Mouse (Mus musculus) limb, embryonic 15.5 days (tissue): ENCODE results near the gene Grhl1. TPM values are rescaled to one million over a fixed set of nuclear protein-coding genes. Genes with fewer than 3 reads are reported as not detected.
A peak's percentile ranks its signal among the peaks of the same experiment; 100 is the strongest.

ENCODE experiments used
- ATAC-seq: fragments of 200-750 bp; cut with Nextera tagmentation; 2 replicates; pipeline ENCODE4 v1.8.0; 2017; ENCODE audit warnings: low read depth, moderate TSS enrichment; ENCODE audit not compliant: insufficient number of reproducible peaks, low FRiP score, low TSS enrichment
- H3K27ac ChIP-seq: fragments of 300-500 bp; sonication (generic); 2 replicates; pipeline ENCODE4 v1.5.1; 2015; ENCODE audit warnings: moderate library complexity, mild to moderate bottlenecking, inconsistent platforms
- H3K27me3 ChIP-seq: fragments of 300-500 bp; sonication (generic); 2 replicates; pipeline ENCODE4 v1.6.1; 2015; ENCODE audit warnings: inconsistent platforms
- H3K36me3 ChIP-seq: fragments of 300-500 bp; sonication (generic); 2 replicates; pipeline ENCODE4 v1.6.1; 2015; ENCODE audit warnings: inconsistent platforms
- H3K4me1 ChIP-seq: fragments of 300-500 bp; sonication (generic); 2 replicates; pipeline ENCODE4 v1.6.1; 2015; ENCODE audit warnings: inconsistent platforms
- H3K4me2 ChIP-seq: fragments of 300-500 bp; sonication (generic); 2 replicates; pipeline ENCODE4 v1.6.1; 2015; ENCODE audit warnings: mild to moderate bottlenecking, inconsistent platforms
- H3K4me3 ChIP-seq: fragments of 300-500 bp; sonication (generic); 2 replicates; pipeline ENCODE4 v1.5.1; 2015; ENCODE audit warnings: mild to moderate bottlenecking, inconsistent platforms
- H3K9ac ChIP-seq: fragments of 300-500 bp; sonication (generic); 2 replicates; pipeline ENCODE4 v1.6.1; 2015; ENCODE audit warnings: inconsistent platforms
- H3K9me3 ChIP-seq: fragments of 300-500 bp; sonication (generic); 2 replicates; pipeline ENCODE4 v1.6.1; 2016; ENCODE audit warnings: inconsistent platforms
- WGBS: fragments of 180-500 bp; shearing (Covaris S2); methylation state at CpG from one replicate; pipeline ENCODE4 v1.1.7; 2015; 5-methylcytosine and 5-hydroxymethylcytosine counted together
- polyA plus RNA-seq: library from polyadenylated mRNA; unstranded; fragments of >200 nt; fragmentation: Nextera tagmentation; extraction: Ambion mirVana; gene quantifications from 2 replicates; pipeline ENCODE4 v1.2.1, GENCODE M21; 2015

Gene Grhl1
- polyA plus RNA-seq, 1 experiment from 2014 or later = 42.5 TPM

DNA sequence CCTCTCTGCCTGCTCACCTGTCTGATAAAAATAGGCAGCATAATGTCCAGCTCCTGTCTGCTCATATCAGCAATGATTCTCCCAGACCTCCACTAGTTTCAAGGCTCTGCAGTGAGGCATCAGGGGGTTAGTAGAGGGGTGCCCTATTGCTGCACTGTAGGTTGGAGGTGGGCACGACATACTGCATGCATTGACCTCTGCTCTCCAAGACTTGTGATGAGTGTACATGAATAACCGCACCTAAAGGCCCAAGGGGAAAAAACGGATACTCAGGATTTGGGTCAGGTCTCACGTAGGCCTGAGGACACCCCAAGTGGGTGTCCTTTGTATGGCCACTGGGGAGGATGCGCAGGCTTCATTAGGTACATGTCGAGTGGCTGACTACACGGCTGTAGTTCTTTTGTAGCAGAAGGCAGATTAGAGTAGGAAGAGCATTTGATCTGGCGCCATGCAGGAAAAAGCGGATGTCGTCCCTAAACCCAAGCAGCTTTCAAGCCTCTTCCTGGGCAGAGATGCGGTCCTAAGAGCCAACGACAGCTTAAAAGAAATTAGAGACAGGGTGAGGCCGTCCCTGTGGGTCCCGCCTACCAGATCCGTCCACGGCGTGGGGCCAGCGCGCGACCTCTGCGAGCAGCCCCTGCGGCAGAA, 78.5 kb downstream of the Grhl1 start:
- Histone ChIP-seq H3K36me3 (peaks cover 18% of the 10 kb centered on the region), H3K9ac (peak overlapping the region; percentile 40; the same call in 1 of the 2 replicates), H3K27ac (peak overlapping the region; percentile 81), H3K4me3 (peak overlapping the region; percentile 83), H3K9me3 (no peaks in the 10 kb centered on the region), H3K4me1 (peaks cover 28% of the 10 kb centered on the region), H3K27me3 (no peaks in the 10 kb centered on the region), H3K4me2 (peak overlapping the region; percentile 78)
- ATAC-seq = no peak
- 5% methylated on average over 22 of the region's 22 CpGs for WGBS

GRCm38 (mm10) chr12:24651063-24651557, 79.0 kb downstream of the Grhl1 start, which contains the start of gene Klf11:
Gene Klf11, plus strand, starts transcription at chr12:24651274.
- Histone ChIP-seq H3K4me2 (peak within 1 kb of the TSS; percentile 78), H3K9ac (peak within 1 kb of the TSS; percentile 82), H3K27ac (peak within 1 kb of the TSS; percentile 94), H3K4me1 (peaks cover 31% of the 10 kb centered on the region), H3K4me3 (peak within 1 kb of the TSS; percentile 83), H3K36me3 (peaks cover 24% of the 10 kb centered on the region), H3K27me3 (no peaks in the 10 kb centered on the region), H3K9me3 (no peaks in the 10 kb centered on the region)
- peak; percentile 95 for ATAC-seq
- under 1% methylated on average over 66 of the region's 68 CpGs for WGBS

- Histone ChIP-seq H3K9ac (peak overlapping the region; percentile 82), H3K4me1 (peaks cover 36% of the 10 kb centered on the region), H3K9me3 (no peaks in the 10 kb centered on the region), H3K27ac (peak overlapping the region; percentile 94), H3K4me2 (peak overlapping the region; percentile 78), H3K27me3 (no peaks in the 10 kb centered on the region), H3K4me3 (peak overlapping the region; percentile 83), H3K36me3 (peaks cover 31% of the 10 kb centered on the region)
- 1% methylated on average over 36 of the region's 36 CpGs for WGBS
- peak; percentile 77 for ATAC-seq
These were observed 79.7 kb downstream of the Grhl1 start for GRCm38 (mm10) chr12:24651642-24652342.

- Histone ChIP-seq H3K9ac (no peak overlapping the region), H3K9me3 (no peaks in the 10 kb centered on the region), H3K36me3 (peaks cover 41% of the 10 kb centered on the region), H3K4me2 (no peak overlapping the region), H3K27ac (no peak overlapping the region), H3K4me3 (no peak overlapping the region), H3K27me3 (no peaks in the 10 kb centered on the region), H3K4me1 (peaks cover 38% of the 10 kb centered on the region)
- no peak for ATAC-seq
- WGBS = 81% methylated on average over 16 of the region's 16 CpGs
These were observed 82.2 kb downstream of the Grhl1 start for GRCm38 (mm10) chr12:24654065-24654862.

DNA sequence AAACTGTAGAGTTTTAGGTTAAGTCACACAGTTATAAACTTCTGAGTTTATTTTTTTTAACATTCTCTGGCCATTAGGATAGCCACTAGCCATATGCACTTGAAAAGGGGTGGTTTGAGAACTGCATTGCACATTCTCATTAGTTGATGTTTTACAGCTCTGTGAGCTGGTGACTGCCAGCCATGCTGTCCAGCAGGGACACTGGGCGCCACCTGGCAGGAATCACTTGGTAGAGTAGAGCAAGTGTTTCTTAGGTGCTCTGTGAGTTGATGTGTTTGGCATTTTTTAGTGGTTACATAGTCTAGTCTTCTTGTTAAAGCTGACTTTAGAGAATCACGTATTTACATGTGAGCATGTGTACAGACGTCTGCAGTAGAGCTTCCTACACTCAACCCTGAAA, 84.4 kb downstream of the Grhl1 start:
- Histone ChIP-seq H3K4me3 (no peak overlapping the region), H3K27me3 (no peaks in the 10 kb centered on the region), H3K9ac (no peak overlapping the region), H3K9me3 (no peaks in the 10 kb centered on the region), H3K4me1 (peaks cover 29% of the 10 kb centered on the region), H3K36me3 (peaks cover 57% of the 10 kb centered on the region), H3K27ac (no peak overlapping the region), H3K4me2 (no peak overlapping the region)
- WGBS = 64% methylated on average over 3 of the region's 3 CpGs
- no peak for ATAC-seq

DNA sequence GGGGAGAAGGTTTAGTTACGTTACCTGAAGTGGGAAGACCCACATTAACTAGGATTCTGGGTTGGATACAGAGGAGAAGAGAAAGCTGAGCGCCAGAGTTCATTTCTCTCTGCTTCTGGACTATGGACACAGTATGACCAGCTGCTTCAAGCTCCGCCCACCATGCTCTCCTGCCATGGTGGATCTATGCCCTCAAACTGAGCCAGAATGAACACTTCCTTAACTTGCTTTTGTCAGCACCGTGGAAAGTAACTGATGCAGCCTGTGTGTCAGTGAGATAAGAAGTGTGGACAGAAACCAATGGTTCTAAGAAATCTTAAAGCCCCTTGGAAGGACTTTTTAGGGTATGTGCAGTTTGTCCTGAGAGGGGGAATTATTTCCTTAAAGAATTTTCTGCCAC, 86.9 kb downstream of the Grhl1 start:
- H3K4me2 ChIP-seq = no peak overlapping the region
- H3K27ac ChIP-seq = no peak overlapping the region
- no peak overlapping the region for H3K4me3 ChIP-seq
- 88% methylated on average over 4 of the region's 4 CpGs for WGBS
- no peaks in the 10 kb centered on the region for H3K9me3 ChIP-seq
- H3K27me3 ChIP-seq = no peaks in the 10 kb centered on the region
- H3K36me3 ChIP-seq = peaks cover 66% of the 10 kb centered on the region
- peaks cover 12% of the 10 kb centered on the region; the same call in 1 of the 2 replicates for H3K4me1 ChIP-seq
- H3K9ac ChIP-seq = no peak overlapping the region
- ATAC-seq = no peak

DNA sequence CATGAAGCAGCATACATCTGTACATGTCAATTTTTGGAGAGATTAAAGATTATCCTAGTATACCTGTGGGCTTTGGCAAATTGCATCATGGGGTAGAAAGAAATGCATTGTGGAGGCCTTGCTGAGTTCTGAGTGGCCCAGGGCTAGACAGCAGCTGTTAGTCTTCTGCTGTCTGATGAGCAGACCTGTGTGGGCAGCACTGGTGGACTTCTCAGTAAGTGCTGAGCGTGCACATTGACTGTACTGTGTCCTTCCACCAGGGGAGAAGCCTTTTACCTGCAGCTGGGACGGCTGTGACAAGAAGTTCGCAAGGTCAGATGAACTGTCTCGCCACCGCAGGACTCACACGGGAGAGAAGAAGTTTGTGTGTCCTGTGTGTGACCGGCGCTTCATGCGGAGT, 87.8 kb downstream of the Grhl1 start:
- H3K27me3 ChIP-seq = no peaks in the 10 kb centered on the region
- no peak overlapping the region for H3K4me2 ChIP-seq
- 92% methylated on average over 9 of the region's 9 CpGs for WGBS
- no peak overlapping the region for H3K9ac ChIP-seq
- peaks cover 63% of the 10 kb centered on the region for H3K36me3 ChIP-seq
- peaks cover 9% of the 10 kb centered on the region; the same call in 1 of the 2 replicates for H3K4me1 ChIP-seq
- H3K27ac ChIP-seq = no peak overlapping the region
- H3K4me3 ChIP-seq = no peak overlapping the region
- ATAC-seq = no peak
- H3K9me3 ChIP-seq = no peaks in the 10 kb centered on the region

DNA sequence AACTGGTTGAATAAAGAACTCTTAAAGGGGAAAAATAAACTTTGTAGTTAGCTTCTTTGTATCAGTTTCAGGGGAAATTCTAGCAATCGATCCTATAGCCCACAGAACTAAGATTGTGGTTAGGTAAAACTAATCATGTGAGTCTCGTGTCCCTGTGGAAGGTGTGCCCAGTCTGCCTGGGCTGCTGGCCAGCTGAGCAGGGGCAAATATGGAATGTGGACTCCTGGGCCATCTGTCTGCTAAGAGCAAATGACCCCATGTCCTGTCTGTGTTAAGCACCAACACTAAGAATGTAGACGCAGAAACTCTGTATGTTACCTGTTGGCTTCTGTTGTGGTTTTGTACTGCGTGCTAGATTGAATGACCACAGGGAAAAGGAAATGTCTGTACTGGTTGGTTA, 89.0 kb downstream of the Grhl1 start:
- H3K4me3 ChIP-seq = no peak overlapping the region
- H3K9ac ChIP-seq = no peak overlapping the region
- peaks cover 7% of the 10 kb centered on the region; the same call in 1 of the 2 replicates for H3K4me1 ChIP-seq
- no peaks in the 10 kb centered on the region for H3K9me3 ChIP-seq
- peaks cover 55% of the 10 kb centered on the region for H3K36me3 ChIP-seq
- H3K27me3 ChIP-seq = no peaks in the 10 kb centered on the region
- no peak overlapping the region for H3K27ac ChIP-seq
- H3K4me2 ChIP-seq = no peak overlapping the region
- WGBS = 72% methylated on average over 4 of the region's 4 CpGs
- ATAC-seq = no peak

GRCm38 (mm10) chr12:24662131-24662530, 90.0 kb downstream of the Grhl1 start:
- no peak overlapping the region for H3K4me3 ChIP-seq
- H3K27me3 ChIP-seq = no peaks in the 10 kb centered on the region
- no peak overlapping the region for H3K4me2 ChIP-seq
- no peaks in the 10 kb centered on the region for H3K4me1 ChIP-seq
- ATAC-seq = no peak
- WGBS = 82% methylated on average over 5 of the region's 5 CpGs
- H3K9ac ChIP-seq = no peak overlapping the region
- peaks cover 50% of the 10 kb centered on the region for H3K36me3 ChIP-seq
- no peaks in the 10 kb centered on the region for H3K9me3 ChIP-seq
- H3K27ac ChIP-seq = no peak overlapping the region
